Mouse (Mus musculus) brain, adult 2 months (tissue): ENCODE results near the gene Slc6a12.

ENCODE experiments used
- DNase-seq: peaks from one replicate; pipeline ENCODE4 v3.0.0; 2011; ENCODE audit warnings: low read depth, low spot score

Slc6a12 gene

DNA sequence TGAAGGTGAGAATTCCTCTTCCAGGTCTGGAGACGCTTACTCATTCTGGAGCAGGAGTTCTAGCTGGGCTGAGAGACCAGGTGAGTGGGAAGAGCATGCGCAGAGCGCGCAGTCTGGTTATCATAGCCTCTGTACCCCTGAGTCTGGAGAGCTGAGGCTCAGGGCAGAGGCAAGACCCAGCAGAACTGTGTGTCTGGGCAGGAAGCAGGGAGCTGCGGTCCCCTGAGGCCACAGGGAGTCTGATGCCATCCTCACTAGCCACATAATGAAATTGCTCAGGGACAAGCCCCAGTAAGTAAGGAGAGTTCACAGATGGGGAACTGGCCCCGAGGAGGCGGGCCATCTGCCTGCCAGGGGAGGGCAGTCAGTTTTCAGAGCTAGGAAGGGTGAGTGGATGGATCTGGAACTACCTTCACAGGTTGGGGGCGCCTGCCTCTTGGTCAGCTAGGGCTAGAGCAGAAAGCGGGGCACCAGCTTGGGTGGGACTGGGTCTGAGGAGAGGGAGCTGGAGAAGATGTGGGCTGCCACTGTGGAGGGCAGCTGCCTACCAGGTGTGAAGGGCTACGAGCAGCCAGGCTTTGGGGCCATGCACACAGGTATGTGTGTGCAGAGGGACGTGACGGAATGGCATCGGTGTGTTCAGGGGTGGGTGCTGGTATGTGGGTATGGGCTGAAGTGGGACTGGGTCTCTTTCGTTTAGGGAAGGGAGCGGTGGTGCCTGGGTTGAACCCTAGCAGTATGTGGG is at the start of gene Slc6a12:
Slc6a12 (plus strand) TSS at position 51 of the 745 bp plus-strand sequence.
- DNase-seq, result no peak

DNA sequence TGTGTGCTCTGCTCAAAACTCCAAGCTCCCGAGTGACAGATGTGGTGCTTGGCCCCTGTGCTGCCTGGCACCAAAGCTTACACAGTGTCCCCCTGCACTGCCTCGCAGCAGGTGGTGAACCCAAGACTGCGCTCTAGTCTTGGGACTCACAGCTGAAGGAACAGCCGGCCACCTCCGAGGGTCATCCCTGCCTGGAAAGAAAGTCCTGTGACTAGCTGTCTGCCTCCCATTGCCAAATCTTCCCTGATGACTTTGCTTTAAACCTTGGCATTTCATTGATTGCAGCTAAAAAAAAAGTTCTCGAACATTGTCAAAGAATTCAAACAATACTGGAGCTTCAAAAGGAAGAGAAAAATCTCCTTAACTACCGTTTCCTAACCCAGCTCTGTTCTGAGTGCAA is 43.6 kb upstream of the Slc6a12 start:
- no peak for DNase-seq

DNA sequence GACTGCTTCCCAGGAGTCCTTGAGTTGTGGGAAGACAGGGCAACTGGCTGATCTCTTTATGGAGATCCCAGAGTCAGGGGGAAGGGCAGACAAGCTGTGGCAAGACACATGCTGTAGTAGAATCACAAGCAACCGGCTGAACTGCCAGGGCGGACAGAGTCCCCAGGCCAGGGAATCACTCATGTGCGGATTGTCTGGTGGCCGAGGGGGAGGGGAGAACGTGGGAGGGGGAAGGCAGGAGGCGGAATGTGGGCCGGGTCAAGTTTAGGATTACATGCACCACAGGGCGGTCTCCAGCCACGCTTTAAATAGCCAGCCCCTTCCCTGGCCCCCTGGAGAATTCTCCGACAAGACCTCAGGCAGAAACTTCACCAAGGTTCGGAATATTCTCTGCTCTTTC is 42.9 kb upstream of the Slc6a12 start, which contains the start of gene Slc6a13:
Slc6a13 (plus strand) TSS at position 274 of the 400 bp plus-strand sequence.
- no peak for DNase-seq

DNA sequence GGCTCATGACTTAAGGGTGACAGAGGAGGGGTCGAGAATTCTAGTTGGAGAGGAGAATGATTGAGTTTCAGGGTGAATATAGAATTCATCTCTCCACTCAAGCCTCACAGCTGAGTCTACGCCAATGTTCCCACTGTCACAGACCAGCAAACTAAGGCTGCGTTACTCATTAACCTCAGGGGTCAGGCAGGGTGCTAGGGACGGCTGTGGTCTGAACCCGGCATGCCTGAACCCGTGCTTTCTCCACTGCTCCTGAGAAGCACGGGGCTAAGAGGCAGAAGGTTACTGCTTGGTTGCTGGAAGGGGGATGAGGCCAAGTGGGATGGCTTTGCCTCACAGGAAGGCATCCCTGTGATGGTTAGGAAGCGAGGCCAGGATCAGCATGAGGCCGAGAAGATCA is 42.4 kb upstream of the Slc6a12 start:
- no peak for DNase-seq

DNA sequence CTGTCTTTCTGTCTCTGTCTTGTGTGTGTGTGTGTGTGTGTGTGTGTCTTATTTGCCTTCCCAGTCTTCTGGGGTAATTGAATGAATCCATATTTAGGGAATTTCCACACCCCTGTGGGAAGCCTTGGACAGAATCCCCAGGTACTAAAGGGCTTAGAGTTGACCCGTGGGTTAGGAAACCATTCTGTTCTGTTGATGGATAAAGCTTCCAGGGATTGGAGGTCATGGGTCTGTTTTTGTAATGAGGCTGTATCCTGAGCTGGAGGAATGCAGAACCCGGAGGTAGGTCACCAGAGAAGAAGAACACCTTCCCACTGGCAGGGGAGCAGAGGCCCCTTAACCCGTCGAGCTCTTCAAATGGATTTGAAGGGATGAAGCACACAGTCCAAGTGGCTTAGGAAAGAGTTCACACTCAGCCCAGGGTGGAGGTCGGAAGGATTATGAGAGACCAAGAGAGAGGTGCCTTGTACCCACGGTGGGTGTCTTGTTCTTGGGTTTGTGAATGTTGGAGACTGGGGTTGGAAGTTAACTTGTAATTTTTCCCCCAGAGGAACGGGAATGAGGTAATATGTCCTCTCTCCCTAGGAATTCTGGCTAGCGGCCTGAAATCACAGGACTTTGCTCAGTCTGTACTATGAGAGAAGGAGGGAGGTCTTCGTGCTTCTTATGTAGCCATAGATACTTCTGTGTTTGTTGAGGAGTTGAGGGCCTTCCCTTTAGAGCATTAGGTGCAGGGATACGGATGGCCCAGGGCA is 39.2 kb upstream of the Slc6a12 start:
- no peak for DNase-seq

DNA sequence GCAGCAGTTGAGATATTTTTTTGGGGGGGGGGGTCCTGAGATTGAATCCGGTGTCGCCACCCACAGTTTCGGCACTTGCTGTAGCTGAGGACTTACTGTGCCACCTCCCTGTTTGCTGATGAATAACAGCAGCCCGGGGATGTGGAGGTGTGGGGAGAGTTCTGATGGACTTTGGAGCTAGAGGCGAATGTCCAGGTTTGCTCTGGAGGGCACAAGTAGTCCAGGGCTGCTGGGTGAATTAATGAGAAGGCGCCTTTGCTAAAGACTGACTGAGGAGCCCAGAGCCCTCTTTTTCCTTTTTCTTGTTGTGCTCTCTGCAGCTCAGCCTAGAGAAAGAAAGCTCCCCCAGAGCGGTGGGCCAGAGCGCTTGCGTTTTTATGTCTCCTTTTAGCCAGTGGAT is 38.2 kb upstream of the Slc6a12 start:
- DNase-seq, result no peak

DNA sequence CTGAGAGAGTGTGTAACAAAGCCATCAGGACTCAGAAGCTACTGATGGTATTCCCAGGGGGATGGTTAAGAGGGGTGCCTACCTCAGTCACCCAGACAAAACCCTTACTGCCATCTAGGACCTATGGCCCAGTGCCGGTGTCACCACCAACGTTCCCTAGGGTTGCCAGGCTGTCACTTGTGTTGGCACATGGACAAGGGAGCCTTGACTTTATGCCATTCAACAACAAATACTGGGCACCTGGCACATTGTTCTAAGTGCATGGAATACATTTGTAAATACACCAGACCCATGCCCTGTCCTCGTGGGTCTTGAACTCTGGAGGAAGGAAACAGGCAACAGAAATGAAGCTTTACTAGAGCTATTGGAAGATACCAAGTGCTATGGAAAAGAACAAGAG is 37.3 kb upstream of the Slc6a12 start:
- DNase-seq, result no peak

DNA sequence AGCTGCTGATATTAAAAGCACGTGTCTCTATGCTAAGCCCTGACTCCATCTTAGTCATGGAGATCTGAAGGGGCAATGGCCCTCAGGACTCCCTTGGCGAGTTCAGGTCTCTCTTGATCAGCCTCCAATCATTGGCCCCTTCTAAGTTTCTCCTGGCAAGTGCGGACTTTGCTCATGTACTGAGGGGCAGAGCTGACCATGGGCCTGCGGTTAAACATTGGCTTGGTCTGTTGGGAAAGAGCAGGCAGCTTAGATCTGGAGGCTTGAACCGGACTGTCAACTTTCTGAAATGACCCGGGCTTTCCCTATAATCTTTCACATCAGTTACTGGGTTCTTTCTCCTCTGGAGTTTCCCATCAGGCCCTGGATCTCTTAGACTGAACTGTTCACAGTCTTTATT is 31.9 kb upstream of the Slc6a12 start:
- DNase-seq, result no peak

DNA sequence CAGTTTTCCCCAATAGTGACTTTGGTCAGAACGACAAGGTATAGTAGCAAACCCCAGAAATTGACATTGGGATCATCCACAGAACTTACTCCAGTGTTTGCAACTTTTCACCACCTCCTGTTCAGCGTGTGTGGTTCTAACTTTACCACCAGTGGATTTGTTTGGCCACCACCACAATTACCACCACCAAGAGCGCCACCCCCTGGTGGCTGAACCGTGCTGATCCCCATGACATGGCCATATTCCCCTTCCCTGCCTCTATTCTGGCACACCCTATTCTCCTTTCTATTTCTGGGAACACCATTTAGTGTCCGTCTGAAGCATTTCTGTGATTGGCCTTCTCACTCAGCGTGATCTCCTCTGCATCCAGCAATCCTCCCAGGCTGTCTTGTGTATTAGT is 23.8 kb upstream of the Slc6a12 start:
- no peak for DNase-seq

DNA sequence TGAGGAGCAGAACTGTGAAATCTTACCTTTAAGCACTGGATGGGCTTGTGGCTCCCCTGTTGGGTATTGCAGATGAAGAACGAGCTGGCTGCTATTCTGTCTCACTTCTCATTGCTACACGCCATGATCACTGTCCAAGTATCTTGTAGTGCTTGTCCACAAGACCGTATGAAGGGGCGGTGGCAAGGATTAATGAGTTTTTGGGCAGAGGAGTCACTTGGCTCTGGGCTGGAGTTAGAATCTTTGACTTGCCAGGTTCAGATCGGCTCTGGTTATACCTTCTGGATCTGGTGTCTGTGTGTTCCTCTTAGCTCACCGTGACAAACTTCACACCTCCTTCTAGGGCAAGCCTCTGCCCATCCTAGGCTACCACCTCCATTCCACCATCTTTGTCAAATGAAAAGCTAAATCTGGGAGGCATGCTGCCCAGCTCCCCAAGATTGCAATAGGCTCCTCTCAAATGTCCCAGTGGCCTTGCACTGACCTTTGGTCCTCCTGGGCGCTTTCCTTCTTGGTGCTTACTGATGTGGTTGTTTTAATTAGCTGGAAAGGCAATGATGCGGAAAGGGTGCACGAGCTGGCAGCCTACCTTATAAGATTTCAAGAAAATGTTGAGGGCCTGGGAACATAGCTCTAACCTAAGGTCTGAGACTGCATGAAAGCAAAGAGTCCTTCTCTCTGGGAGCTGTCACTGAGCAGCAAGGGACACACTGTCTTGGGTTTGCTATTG is 20.3 kb upstream of the Slc6a12 start:
- no peak for DNase-seq

DNA sequence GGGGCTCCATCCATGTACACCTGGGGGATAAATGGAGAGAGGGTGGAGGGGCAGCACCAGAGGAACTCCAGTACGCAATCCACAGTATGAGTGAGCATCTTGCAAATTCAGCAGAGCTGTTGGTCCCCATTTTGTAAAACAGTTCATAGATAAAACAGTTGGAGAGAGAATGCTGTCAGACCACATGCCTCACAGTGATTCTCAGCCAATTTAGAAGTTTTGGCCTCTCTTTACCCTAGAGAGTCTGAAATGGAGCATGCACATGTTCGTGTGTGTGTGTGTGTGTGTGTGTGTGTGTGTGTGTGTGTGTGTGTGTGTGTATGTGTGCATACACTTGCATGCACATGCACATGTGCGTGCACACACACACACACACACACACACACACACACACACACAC is 17.6 kb upstream of the Slc6a12 start:
- DNase-seq, result no peak

DNA sequence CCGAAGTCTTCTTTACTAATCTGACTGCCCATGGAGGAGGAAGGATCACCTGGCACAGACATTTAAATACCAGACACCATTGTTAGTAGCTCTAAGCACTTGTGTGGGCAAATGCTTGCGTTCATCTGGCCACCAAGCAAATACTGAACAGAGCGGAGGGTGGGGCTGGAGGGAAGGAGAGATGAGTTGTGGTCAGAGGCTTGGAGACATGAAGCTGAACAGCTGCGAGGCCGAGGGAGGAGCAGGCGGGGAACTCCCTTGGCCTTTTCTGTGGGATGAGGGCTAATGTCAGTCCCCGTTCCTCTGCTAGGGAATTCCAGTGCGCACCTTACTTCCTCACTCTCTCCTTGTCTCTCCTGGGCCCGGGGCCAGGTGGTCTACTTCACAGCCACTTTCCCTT is 17.1 kb upstream of the Slc6a12 start:
- DNase-seq, result no peak

DNA sequence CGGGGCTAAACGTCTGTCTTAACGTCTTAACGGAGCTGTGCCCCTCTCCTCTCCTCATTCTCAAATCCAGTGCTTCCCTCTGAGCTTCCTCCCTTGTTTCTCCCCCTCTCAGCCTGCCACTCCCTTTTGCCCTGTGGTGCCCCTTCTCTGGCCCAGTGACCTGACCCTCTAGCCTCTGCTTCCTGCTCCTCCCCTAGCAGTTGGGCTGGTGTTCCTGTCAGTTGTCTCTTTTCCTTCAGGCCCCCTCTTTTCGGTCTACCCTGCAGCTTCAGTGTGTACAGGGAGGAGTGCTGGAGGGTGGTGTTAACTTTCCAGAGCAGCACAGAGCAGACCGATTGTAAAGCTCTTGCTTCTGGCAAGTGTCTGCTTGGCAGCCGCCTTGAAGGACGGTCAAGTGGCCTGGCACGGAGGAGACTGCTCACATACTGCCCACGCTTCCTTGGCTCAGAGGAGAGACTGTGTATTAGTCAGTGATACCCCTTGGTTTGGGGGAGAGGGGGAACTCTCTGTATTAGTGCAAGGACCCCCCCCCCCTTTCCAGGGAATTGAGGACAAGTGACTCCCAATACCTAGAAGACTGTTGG is 16.3 kb upstream of the Slc6a12 start:
- DNase-seq, result no peak

DNA sequence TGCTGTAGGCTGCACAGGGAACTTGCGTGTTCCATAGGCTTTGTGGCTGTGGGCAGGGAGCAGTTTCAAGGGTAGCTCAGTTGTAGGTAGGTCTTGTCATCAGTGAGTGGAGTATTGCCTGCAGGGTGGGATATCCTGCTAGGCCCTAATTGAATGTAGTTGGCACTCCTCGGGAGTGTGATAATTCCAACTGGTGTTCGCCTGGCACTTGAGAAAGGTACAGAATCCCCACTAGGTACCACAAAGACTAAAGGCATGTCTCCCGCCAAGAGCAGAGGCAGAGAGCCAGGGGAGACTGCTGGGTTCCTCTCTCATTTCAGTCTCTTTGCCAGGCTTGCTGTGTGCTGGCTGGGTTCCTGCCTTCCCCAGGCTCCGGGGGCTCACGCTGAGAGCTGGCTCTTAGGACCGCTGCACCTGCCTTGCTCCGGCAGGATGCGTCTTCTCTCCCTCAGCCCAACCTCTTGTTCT is 14.4 kb upstream of the Slc6a12 start:
- peak; percentile 90 for DNase-seq

DNA sequence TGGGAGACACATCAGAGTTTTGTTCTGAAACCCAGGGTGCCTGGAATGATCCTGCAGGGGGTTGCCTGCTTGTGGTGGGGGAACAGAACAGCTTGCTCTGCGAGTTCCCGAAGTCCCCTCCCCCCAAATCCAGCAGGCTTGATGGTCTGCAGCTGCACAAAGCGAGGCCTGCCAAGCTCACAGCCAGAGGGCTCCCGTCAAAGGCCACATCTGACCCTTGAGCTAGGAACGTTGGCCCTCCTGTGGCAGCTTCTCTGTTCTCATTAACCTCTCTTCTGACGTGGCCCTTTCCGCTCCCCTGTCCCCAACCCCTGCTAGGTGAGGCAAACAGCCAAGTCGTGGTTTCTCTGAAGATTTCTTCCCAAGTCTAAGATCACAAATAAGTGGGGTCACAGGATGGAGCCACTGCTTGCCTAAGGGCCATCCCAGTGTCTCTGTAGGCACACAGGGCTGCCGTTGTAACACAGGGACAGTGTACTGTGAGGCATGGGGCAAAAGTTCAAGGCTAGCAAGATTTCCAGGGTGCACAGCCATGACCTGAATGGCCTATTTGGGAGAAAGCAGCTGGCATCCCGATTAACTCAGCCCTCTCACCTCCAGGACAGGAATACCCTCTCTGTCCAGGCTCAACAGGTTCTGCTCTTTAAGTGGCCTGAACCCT is 12.9 kb upstream of the Slc6a12 start:
- peak; percentile 44 for DNase-seq

DNA sequence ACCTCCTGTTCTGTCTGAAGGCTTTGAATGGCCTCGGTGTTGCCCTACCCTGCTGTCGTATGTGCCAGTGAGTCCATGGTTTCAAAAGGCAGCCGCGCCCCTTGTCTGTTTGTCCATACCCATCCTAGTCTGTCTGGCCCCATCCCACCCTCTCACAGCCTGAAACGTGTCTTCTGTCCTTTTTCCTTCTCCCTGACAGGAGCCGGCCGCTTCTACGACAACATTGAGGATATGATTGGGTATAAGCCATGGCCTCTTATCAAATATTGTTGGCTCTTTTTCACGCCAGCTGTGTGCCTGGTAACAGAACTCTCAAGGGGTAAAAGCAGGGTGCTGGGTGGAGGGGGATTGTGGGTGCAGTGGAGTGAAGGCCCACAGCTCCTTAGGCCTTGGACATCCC is 7.0 kb upstream of the Slc6a12 start:
- DNase-seq, result no peak

DNA sequence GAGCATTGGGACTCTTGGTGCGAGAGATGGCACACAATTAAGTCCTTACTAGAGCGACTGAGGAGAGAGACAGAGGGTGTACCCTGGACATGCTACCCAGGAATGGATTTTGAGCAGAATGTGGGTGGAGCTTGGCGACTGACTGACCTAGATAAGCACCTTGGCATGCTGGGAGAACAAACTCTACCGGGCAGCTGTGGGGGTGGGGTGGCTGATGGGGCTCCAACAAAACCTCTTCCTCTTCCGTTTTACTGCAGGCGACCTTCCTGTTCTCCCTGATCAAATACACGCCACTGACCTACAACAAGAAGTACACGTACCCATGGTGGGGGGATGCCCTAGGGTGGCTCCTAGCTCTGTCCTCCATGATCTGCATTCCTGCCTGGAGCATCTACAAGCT is 6.3 kb upstream of the Slc6a12 start:
- no peak for DNase-seq

DNA sequence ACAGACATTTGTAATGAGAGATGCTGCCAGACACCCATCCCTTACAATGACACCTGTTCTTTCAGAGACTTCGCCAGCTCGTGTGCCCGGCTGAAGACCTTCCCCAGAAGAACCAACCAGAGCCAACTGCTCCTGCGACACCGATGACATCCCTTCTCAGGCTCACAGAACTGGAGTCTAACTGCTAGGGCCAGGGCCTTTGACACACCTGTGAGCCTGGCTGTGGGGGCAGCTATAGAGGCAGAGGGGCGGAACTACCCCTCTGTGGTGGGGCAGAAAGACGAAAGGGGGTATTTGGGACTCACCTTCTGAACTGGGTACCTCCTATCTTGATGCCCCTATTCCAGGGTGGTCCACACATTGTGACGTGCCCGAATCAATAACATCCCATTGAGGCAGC is 5.6 kb upstream of the Slc6a12 start:
- no peak for DNase-seq

DNA sequence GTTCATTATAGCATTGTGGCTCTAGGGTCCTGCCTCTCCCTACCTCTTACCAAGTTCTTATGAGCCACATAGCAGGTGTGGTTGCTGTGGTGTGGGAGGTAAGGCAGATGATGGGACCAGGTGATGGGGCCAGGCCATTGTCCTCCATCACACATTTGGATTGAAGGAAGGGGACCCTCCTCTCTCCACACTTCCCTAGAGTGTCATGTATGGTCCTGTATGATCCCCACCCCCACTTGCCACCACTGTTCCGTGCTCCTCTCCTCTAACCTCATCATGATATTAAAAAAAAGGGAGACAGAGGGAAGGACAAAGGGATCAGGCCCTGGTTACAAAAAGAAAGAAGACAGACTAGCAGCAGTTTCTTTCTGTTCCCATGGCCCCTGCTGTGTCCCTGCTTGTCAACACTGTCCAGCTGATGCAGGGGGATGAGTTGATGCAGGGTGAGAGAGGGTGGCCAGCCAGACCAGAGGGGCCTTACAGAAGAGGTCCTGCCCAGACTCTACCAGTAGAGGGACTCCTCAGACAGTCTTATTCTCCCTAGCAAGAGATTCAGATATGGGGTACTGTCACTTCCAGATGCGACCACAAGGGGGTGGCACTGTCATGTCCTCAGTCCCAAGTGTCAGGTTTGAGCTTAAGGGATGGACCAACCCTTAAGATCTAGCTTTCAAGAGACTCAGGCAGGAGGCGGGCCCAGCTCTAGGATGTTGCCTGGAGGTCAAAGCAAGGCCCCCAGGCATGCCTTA is 4.9 kb upstream of the Slc6a12 start:
- DNase-seq, result peak; percentile 93

DNA sequence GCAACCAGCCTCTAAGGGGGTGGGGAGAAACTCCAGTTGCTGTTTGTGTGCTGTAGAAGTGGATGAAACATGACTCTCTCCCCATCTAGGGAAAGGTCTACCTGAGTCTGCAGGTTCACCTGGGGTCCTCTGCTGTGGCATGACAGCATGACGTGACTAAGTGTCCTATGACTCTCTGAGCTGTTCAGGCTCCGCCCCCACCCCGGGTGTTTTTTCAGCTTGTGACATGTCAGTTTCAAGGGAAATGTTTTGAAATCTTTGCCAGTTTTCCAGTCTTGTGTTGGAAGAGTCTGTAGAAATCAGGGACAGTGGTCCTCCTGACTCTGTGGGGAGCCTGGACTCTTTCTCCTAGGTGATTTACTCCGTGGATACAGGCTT is 4.4 kb upstream of the Slc6a12 start:
- DNase-seq, result no peak

DNA sequence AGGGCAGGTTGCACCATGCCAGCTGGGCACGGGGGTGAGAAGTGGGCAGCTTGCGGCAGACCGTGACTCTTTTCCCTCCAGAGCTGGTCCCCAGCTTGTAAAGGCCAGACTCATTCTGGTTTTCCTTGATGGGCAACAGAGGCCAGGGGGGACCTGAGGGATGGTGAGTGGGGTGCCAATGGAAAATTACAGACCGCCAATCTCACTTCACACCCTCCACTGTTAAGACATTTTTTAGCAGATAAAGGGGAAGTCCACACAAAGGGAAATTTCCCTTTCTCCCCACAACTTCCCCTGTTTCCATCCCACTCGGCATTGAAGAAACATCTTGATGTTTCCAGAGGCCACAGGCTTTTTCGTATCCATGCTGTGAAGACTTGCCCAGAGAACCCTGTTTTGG is 1.2 kb upstream of the Slc6a12 start:
- DNase-seq, result no peak
